Comparison of ENCODE assay signal across 12 mouse cellular contexts in genomic region chr13:113550866-113551565, GRCm38 (mm10).
DNase-seq lines count a peak whose midpoint lies in the region; ATAC-seq and TF ChIP-seq lines count a peak whose summit lies in the region.
"Had no signal": no experiment of that assay in that cellular context is flagged by ENCODE, and none has a peak within 500 bp of the region (broad histone marks: within the 10 kb centered on the region; RNA-seq: fewer than 3 reads in every experiment).

No protein-coding gene starts in this region.

- H3K27me3 ChIP-seq in midbrain, postnatal 0 days (ENCODE audit: insufficient read depth, low read length) = no peaks in the 10 kb centered on the region
- no peaks in the 10 kb centered on the region for H3K27me3 ChIP-seq in midbrain, embryonic 10.5 days (ENCODE audit: low read depth, poor library complexity, severe bottlenecking)
- no peaks in the 10 kb centered on the region for H3K27me3 ChIP-seq in heart, embryonic 15.5 days
- H3K27me3 ChIP-seq in intestine, postnatal 0 days (replicated peaks; ENCODE audit: control insufficient read depth, insufficient read depth, low read length) = no peaks in the 10 kb centered on the region
- H3K27me3 ChIP-seq: hindbrain, embryonic 15.5 days; neural tube, embryonic 12.5 days; stomach, embryonic 15.5 days had no signal

- H3K36me3 ChIP-seq in midbrain, postnatal 0 days (ENCODE audit: insufficient read depth, low read length) = no peaks in the 10 kb centered on the region
- no peaks in the 10 kb centered on the region for H3K36me3 ChIP-seq in midbrain, embryonic 10.5 days
- no peaks in the 10 kb centered on the region for H3K36me3 ChIP-seq in heart, embryonic 15.5 days
- no peaks in the 10 kb centered on the region for H3K36me3 ChIP-seq in intestine, postnatal 0 days (ENCODE audit: control insufficient read depth, insufficient read depth)
- H3K36me3 ChIP-seq: hindbrain, embryonic 15.5 days; neural tube, embryonic 12.5 days; stomach, embryonic 15.5 days had no signal

- DNase-seq in midbrain, postnatal 0 days (ENCODE audit: low spot score) = peak; percentile 33
- DNase-seq in midbrain, embryonic 10.5 days (ENCODE audit: low spot score) = no peak
- peak; percentile 76 for DNase-seq in brain, embryonic 14.5 days (ENCODE audit: low read depth)
- peak; percentile 17 to 46 for DNase-seq in lung, postnatal 4 days
- no peak for DNase-seq in B cell, adult 2 months
- no peak for DNase-seq in cerebellum, adult 9-11 months
- DNase-seq: cerebellum, postnatal 36 days had no signal

- ATAC-seq in midbrain, postnatal 0 days (ENCODE audit: low FRiP score) = no peak
- ATAC-seq in heart, embryonic 15.5 days (replicated peaks; ENCODE audit: insufficient number of reproducible peaks, insufficient read depth, low FRiP score, low read depth) = peak; percentile 71
- no peak for ATAC-seq in intestine, postnatal 0 days

- no peaks in the 10 kb centered on the region for H3K4me1 ChIP-seq in midbrain, postnatal 0 days (ENCODE audit: insufficient read depth, low read length)
- H3K4me1 ChIP-seq in midbrain, embryonic 10.5 days = no peaks in the 10 kb centered on the region
- peaks cover 13% of the 10 kb centered on the region for H3K4me1 ChIP-seq in heart, embryonic 15.5 days (replicated peaks)
- no peaks in the 10 kb centered on the region for H3K4me1 ChIP-seq in intestine, postnatal 0 days (replicated peaks; ENCODE audit: control insufficient read depth, insufficient read depth, low read length)
- H3K4me1 ChIP-seq: hindbrain, embryonic 15.5 days; neural tube, embryonic 12.5 days; stomach, embryonic 15.5 days had no signal

- no peaks in the 10 kb centered on the region for H3K9me3 ChIP-seq in midbrain, postnatal 0 days (ENCODE audit: low read length)
- H3K9me3 ChIP-seq in midbrain, embryonic 10.5 days (replicated peaks) = no peaks in the 10 kb centered on the region
- no peaks in the 10 kb centered on the region for H3K9me3 ChIP-seq in heart, embryonic 15.5 days (replicated peaks)
- no peaks in the 10 kb centered on the region for H3K9me3 ChIP-seq in intestine, postnatal 0 days (ENCODE audit: control insufficient read depth)
- H3K9me3 ChIP-seq: hindbrain, embryonic 15.5 days; neural tube, embryonic 12.5 days; stomach, embryonic 15.5 days had no signal

- no peak overlapping the region for H3K27ac ChIP-seq in midbrain, postnatal 0 days (ENCODE audit: low read depth, low read length)
- no peak overlapping the region for H3K27ac ChIP-seq in midbrain, embryonic 10.5 days (replicated peaks)
- H3K27ac ChIP-seq in heart, embryonic 15.5 days = peak overlapping the region; percentile 67
- no peak overlapping the region for H3K27ac ChIP-seq in intestine, postnatal 0 days (ENCODE audit: low read depth, low read length)
- H3K27ac ChIP-seq: hindbrain, embryonic 15.5 days; neural tube, embryonic 12.5 days; stomach, embryonic 15.5 days had no signal

- TF ChIP-seq CTCF in midbrain, postnatal 0 days (IDR thresholded peaks at IDR 0.05) = no peak
- no peak for TF ChIP-seq CTCF in brain, embryonic 14.5 days (IDR thresholded peaks at IDR 0.05; ENCODE audit: borderline replicate concordance, extremely low read depth, insufficient read depth, insufficient read length)
- TF ChIP-seq CTCF in intestine, postnatal 0 days (IDR thresholded peaks at IDR 0.05; ENCODE audit: low read depth) = no peak

- 66% methylated on average over 8 of the region's 8 CpGs for WGBS in midbrain, postnatal 0 days
- WGBS in midbrain, embryonic 10.5 days = 80% methylated on average over 8 of the region's 8 CpGs
- WGBS in heart, embryonic 15.5 days = 31% methylated on average over 8 of the region's 8 CpGs
- WGBS in intestine, postnatal 0 days = 59% methylated on average over 8 of the region's 8 CpGs

- no peak for TF ChIP-seq POLR2A in brain, embryonic 14.5 days (IDR thresholded peaks at IDR 0.05; ENCODE audit: borderline replicate concordance, extremely low read depth, insufficient read depth, insufficient read length, poor library complexity, severe bottlenecking)

- H3K9ac ChIP-seq in midbrain, postnatal 0 days (replicated peaks; ENCODE audit: low read length, poor library complexity, severe bottlenecking) = no peak overlapping the region
- no peak overlapping the region for H3K9ac ChIP-seq in heart, embryonic 15.5 days
- H3K9ac ChIP-seq in intestine, postnatal 0 days (ENCODE audit: low read depth, low read length) = no peak overlapping the region
- H3K9ac ChIP-seq: hindbrain, embryonic 15.5 days; neural tube, embryonic 12.5 days; stomach, embryonic 15.5 days had no signal

- no peak overlapping the region for H3K4me3 ChIP-seq in midbrain, postnatal 0 days (ENCODE audit: low read depth, low read length)
- no peak overlapping the region for H3K4me3 ChIP-seq in midbrain, embryonic 10.5 days
- H3K4me3 ChIP-seq in heart, embryonic 15.5 days = no peak overlapping the region
- H3K4me3 ChIP-seq in intestine, postnatal 0 days (ENCODE audit: low read depth, low read length) = no peak overlapping the region
- H3K4me3 ChIP-seq: hindbrain, embryonic 15.5 days; neural tube, embryonic 12.5 days; stomach, embryonic 15.5 days had no signal

- H3K4me2 ChIP-seq in midbrain, postnatal 0 days (ENCODE audit: low read depth, low read length, poor library complexity, severe bottlenecking) = no peak overlapping the region
- H3K4me2 ChIP-seq in heart, embryonic 15.5 days = no peak overlapping the region; the same call in 1 of the 2 replicates
- no peak overlapping the region for H3K4me2 ChIP-seq in intestine, postnatal 0 days (replicated peaks; ENCODE audit: low read depth)
- H3K4me2 ChIP-seq: hindbrain, embryonic 15.5 days; neural tube, embryonic 12.5 days; stomach, embryonic 15.5 days had no signal

Comparison
In these comparisons a context has a peak if more than half of its experiments do, and no peak if none do; other contexts are left out.
1. DNase-seq: peak in midbrain, postnatal 0 days (single experiment), brain, embryonic 14.5 days (single experiment) and lung, postnatal 4 days (2 of 2); none in midbrain, embryonic 10.5 days (single experiment), B cell, adult 2 months (0 of 2) and cerebellum, adult 9-11 months (single experiment).